Comparison of ENCODE assay signal across 15 mouse cellular contexts in the genomic region with DNA sequence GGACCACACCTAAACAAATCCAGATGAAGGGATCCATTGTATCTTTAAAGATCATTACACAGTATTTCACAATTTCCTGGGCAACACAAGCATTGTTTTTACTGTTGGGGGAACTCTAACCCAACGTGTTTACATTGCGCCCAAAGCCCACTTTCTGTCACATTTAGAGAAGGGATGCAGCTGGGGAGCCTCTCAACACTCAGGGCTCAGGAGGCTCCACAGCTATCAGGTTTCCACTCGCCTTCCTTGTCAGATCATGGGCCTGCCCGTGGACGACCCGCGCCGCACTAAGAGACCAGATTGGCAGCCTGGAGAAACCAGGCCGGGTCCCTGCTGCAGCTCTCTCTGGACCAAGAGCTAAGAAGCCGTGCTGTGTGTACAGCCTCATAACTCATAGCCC. TPM values are rescaled to one million over a fixed set of nuclear protein-coding genes. Genes with fewer than 3 reads are reported as not detected.
A peak's percentile ranks its signal among the peaks of the same experiment; 100 is the strongest.
DNase-seq lines count a peak whose midpoint lies in the region; ATAC-seq lines count a peak whose summit lies in the region.
"Had no signal": no experiment of that assay in that cellular context is flagged by ENCODE, and none has a peak within 500 bp of the region (broad histone marks: within the 10 kb centered on the region; RNA-seq: fewer than 3 reads in every experiment).

No protein-coding gene starts in this region.

- H3K36me3 ChIP-seq in heart, embryonic 11.5 days (ENCODE audit: control insufficient read depth, insufficient read depth, low read length) = no peaks in the 10 kb centered on the region
- H3K36me3 ChIP-seq in lung, embryonic 16.5 days (ENCODE audit: control insufficient read depth, insufficient read depth, low read length) = peaks cover 5% of the 10 kb centered on the region; the same call in 1 of the 2 replicates
- H3K36me3 ChIP-seq in stomach, embryonic 15.5 days = no peaks in the 10 kb centered on the region
- H3K36me3 ChIP-seq: hindbrain, embryonic 15.5 days had no signal

- H3K27me3 ChIP-seq in heart, embryonic 11.5 days (ENCODE audit: control insufficient read depth, insufficient read depth, low read length) = no peaks in the 10 kb centered on the region
- no peaks in the 10 kb centered on the region for H3K27me3 ChIP-seq in lung, embryonic 16.5 days (ENCODE audit: control insufficient read depth, insufficient read depth, low read depth, low read length)
- no peaks in the 10 kb centered on the region for H3K27me3 ChIP-seq in stomach, embryonic 15.5 days (replicated peaks)
- H3K27me3 ChIP-seq: hindbrain, embryonic 15.5 days; Patski had no signal

- intact Hi-C loops in heart, postnatal 14 days (cut with DNase I) = no loop called here
- intact Hi-C loops in left cerebral cortex, postnatal 25 days (cut with DNase I) = no loop called here

- H3K4me2 ChIP-seq in heart, embryonic 11.5 days = no peak overlapping the region
- H3K4me2 ChIP-seq in lung, embryonic 16.5 days (ENCODE audit: low read depth, low read length) = no peak overlapping the region
- H3K4me2 ChIP-seq in stomach, embryonic 15.5 days = no peak overlapping the region
- H3K4me2 ChIP-seq: hindbrain, embryonic 15.5 days; midbrain, embryonic 11.5 days had no signal

- H3K4me1 ChIP-seq in heart, embryonic 11.5 days (ENCODE audit: control insufficient read depth, insufficient read depth, low read length) = no peaks in the 10 kb centered on the region; the same call in 1 of the 2 replicates
- H3K4me1 ChIP-seq in lung, embryonic 16.5 days (replicated peaks; ENCODE audit: control insufficient read depth, insufficient read depth, low read length) = no peaks in the 10 kb centered on the region
- no peaks in the 10 kb centered on the region; the same call in 1 of the 2 replicates for H3K4me1 ChIP-seq in stomach, embryonic 15.5 days

- no peak overlapping the region for H3K27ac ChIP-seq in heart, embryonic 11.5 days (ENCODE audit: low read depth, low read length)
- no peak overlapping the region for H3K27ac ChIP-seq in lung, embryonic 16.5 days (ENCODE audit: low read length)
- H3K27ac ChIP-seq in stomach, embryonic 15.5 days = peak overlapping the region; percentile 74
- H3K27ac ChIP-seq: hindbrain, embryonic 15.5 days had no signal

- DNase-seq in heart, postnatal 14 days = peak; percentile 26 to 29
- DNase-seq in lung, postnatal 10 days = no peak
- peak; percentile 36 for DNase-seq in embryo, embryonic 9.5 days (ENCODE audit: extremely low spot score)
- DNase-seq in adrenal gland, postnatal 36 days = no peak
- no peak for DNase-seq in left cerebral cortex, postnatal 25 days (ENCODE audit: low spot score in 2 of 2)
- DNase-seq: adrenal gland, adult 8-10 months; gastrocnemius, postnatal 25 days; liver, postnatal 0 days had no signal

- no peak overlapping the region for H3K4me3 ChIP-seq in heart, embryonic 11.5 days (ENCODE audit: low read depth, low read length)
- H3K4me3 ChIP-seq in lung, embryonic 16.5 days (ENCODE audit: low read length) = no peak overlapping the region
- H3K4me3 ChIP-seq in stomach, embryonic 15.5 days (replicated peaks) = no peak overlapping the region
- H3K4me3 ChIP-seq: hindbrain, embryonic 15.5 days had no signal

- no peak for ATAC-seq in heart, embryonic 11.5 days (replicated peaks; ENCODE audit: insufficient number of reproducible peaks, low FRiP score, low TSS enrichment)
- peak; percentile 51; the same call in 1 of the 2 replicates for ATAC-seq in lung, embryonic 16.5 days (ENCODE audit: low read depth)
- no peak for ATAC-seq in stomach, embryonic 15.5 days (ENCODE audit: insufficient read depth, low FRiP score, low read depth)
- ATAC-seq: forebrain, embryonic 14.5 days; liver, postnatal 0 days; Patski had no signal

- WGBS in heart, embryonic 11.5 days (ENCODE audit: insufficient replicate concordance) = 52% methylated on average over 10 of the region's 10 CpGs
- 35% methylated on average over 10 of the region's 10 CpGs for WGBS in lung, embryonic 16.5 days
- 43% methylated on average over 10 of the region's 10 CpGs for WGBS in stomach, embryonic 15.5 days

- no peak overlapping the region for H3K9ac ChIP-seq in heart, embryonic 11.5 days (ENCODE audit: low read depth, low read length)
- no peak overlapping the region for H3K9ac ChIP-seq in lung, embryonic 16.5 days (ENCODE audit: low read length)
- H3K9ac ChIP-seq in stomach, embryonic 15.5 days = no peak overlapping the region
- H3K9ac ChIP-seq: hindbrain, embryonic 15.5 days; liver, postnatal 0 days had no signal

- no peaks in the 10 kb centered on the region for H3K9me3 ChIP-seq in heart, embryonic 11.5 days (replicated peaks; ENCODE audit: control insufficient read depth, low read length)
- no peaks in the 10 kb centered on the region for H3K9me3 ChIP-seq in lung, embryonic 16.5 days (ENCODE audit: control insufficient read depth, low read length)
- no peaks in the 10 kb centered on the region for H3K9me3 ChIP-seq in stomach, embryonic 15.5 days
- H3K9me3 ChIP-seq: hindbrain, embryonic 15.5 days had no signal

RNA-seq across cellular contexts. Expression of gene Mlh3, which starts 3.1 kb away (rescaled TPM):
- 1 to 10 TPM; 8.3 to 8.6 TPM for total RNA-seq in heart, postnatal 14 days (2021)
- polyA plus RNA-seq in heart, embryonic 11.5 days (2014; fragmentation: Nextera tagmentation; extraction: Ambion mirVana) = 6.7 and 8.3 TPM in 2 replicates
- 8.5 and 9.0 TPM in 2 replicates for polyA plus RNA-seq in lung, embryonic 16.5 days (2015; fragmentation: Nextera tagmentation; extraction: Ambion mirVana)
- 6.8 and 7.1 TPM in 2 replicates for polyA plus RNA-seq in stomach, embryonic 15.5 days (2015; fragmentation: Nextera tagmentation; extraction: Ambion mirVana)
- total RNA-seq in adrenal gland, postnatal 36 days (2021) = 10 to 100 TPM; 11.0 to 12.9 TPM
- 10 to 100 TPM; 14.9 to 18.4 TPM for total RNA-seq in left cerebral cortex, postnatal 25 days (2021)

RNA-seq across cellular contexts. Expression of gene Acyp1, which starts 14.7 kb away (rescaled TPM):
- total RNA-seq in heart, postnatal 14 days (2021) = 10 to 100 TPM; 19.2 to 20.3 TPM
- polyA plus RNA-seq in heart, embryonic 11.5 days (2014; fragmentation: Nextera tagmentation; extraction: Ambion mirVana) = 68.6 and 70.6 TPM in 2 replicates
- 67.5 and 70.2 TPM in 2 replicates for polyA plus RNA-seq in lung, embryonic 16.5 days (2015; fragmentation: Nextera tagmentation; extraction: Ambion mirVana)
- polyA plus RNA-seq in stomach, embryonic 15.5 days (2015; fragmentation: Nextera tagmentation; extraction: Ambion mirVana) = 52.6 and 55.6 TPM in 2 replicates
- total RNA-seq in adrenal gland, postnatal 36 days (2021) = 10 to 100 TPM; 28.4 to 37.7 TPM
- total RNA-seq in left cerebral cortex, postnatal 25 days (2021) = 10 to 100 TPM; 31.6 to 35.9 TPM

RNA-seq across cellular contexts. Expression of gene Zc2hc1c, which starts 14.9 kb away (rescaled TPM):
- 1 to 10 TPM; 1.5 to 2.2 TPM for total RNA-seq in heart, postnatal 14 days (2021)
- 0.69 and 0.93 TPM in 2 replicates for polyA plus RNA-seq in heart, embryonic 11.5 days (2014; fragmentation: Nextera tagmentation; extraction: Ambion mirVana)
- 2.5 and 2.9 TPM in 2 replicates for polyA plus RNA-seq in lung, embryonic 16.5 days (2015; fragmentation: Nextera tagmentation; extraction: Ambion mirVana)
- polyA plus RNA-seq in stomach, embryonic 15.5 days (2015; fragmentation: Nextera tagmentation; extraction: Ambion mirVana) = 2.2 TPM in 2 replicates
- total RNA-seq in adrenal gland, postnatal 36 days (2021) = 1 to 10 TPM; 1.1 to 1.9 TPM
- total RNA-seq in left cerebral cortex, postnatal 25 days (2021) = 1 to 10 TPM; 1.9 to 2.0 TPM

RNA-seq across cellular contexts. Expression of gene Eif2b2, which starts 54.2 kb away (rescaled TPM):
- total RNA-seq in heart, postnatal 14 days (2021) = 10 to 100 TPM; 47.0 to 50.4 TPM
- polyA plus RNA-seq in heart, embryonic 11.5 days (2014; fragmentation: Nextera tagmentation; extraction: Ambion mirVana) = 60.4 and 60.6 TPM in 2 replicates
- 83.3 and 86.6 TPM in 2 replicates for polyA plus RNA-seq in lung, embryonic 16.5 days (2015; fragmentation: Nextera tagmentation; extraction: Ambion mirVana)
- 76.7 and 78.1 TPM in 2 replicates for polyA plus RNA-seq in stomach, embryonic 15.5 days (2015; fragmentation: Nextera tagmentation; extraction: Ambion mirVana)
- 10 to 100 TPM; 82.1 to 85.3 TPM for total RNA-seq in adrenal gland, postnatal 36 days (2021)
- 10 to 100 TPM; 59.8 to 76.8 TPM for total RNA-seq in left cerebral cortex, postnatal 25 days (2021)

Comparison
In these comparisons a context has a peak if more than half of its experiments do, and no peak if none do; other contexts are left out.
1. DNase-seq: peak in heart, postnatal 14 days (2 of 2) and embryo, embryonic 9.5 days (single experiment); none in lung, postnatal 10 days (single experiment), adrenal gland, postnatal 36 days (0 of 2) and left cerebral cortex, postnatal 25 days (0 of 2).